25 mouse cellular contexts compared by ENCODE assay signal in the genomic region with DNA sequence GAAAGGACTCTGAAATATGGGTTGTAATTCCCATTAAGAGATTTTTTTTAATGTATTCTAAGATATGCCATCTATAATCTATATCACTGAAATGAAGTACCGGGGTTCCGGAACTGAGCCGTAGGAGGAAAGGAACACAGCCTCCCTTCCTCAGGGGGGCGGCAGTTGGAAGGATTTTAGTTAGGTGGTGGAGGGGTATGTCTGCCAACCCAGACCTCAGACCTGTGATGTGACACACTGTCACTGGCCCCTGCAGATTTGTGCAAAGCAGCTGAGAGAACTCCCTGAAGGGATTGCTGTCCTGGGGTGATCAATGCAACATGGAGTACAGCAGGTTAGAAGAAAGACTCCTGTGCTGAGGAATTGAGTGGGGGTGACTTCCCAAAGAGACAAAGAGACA.
DNase-seq lines count a peak whose midpoint lies in the region; ATAC-seq and TF ChIP-seq lines count a peak whose summit lies in the region.
"Had no signal": no experiment of that assay in that cellular context is flagged by ENCODE, and none has a peak within 500 bp of the region (broad histone marks: within the 10 kb centered on the region; RNA-seq: fewer than 3 reads in every experiment).

No protein-coding gene starts in this region.

- H3K9me3 ChIP-seq in heart, embryonic 12.5 days (replicated peaks): peaks cover 4% of the 10 kb centered on the region; the same call in 1 of the 2 replicates
- H3K9me3 ChIP-seq in hindbrain, postnatal 0 days (ENCODE audit: low read length): no peaks in the 10 kb centered on the region
- peaks cover 13% of the 10 kb centered on the region; the same call in 1 of the 2 replicates for H3K9me3 ChIP-seq in hindbrain, embryonic 12.5 days (replicated peaks)
- peaks cover 6% of the 10 kb centered on the region; the same call in 1 of the 2 replicates for H3K9me3 ChIP-seq in midbrain, embryonic 13.5 days
- H3K9me3 ChIP-seq in midbrain, postnatal 0 days (ENCODE audit: low read length): no peaks in the 10 kb centered on the region
- H3K9me3 ChIP-seq: embryonic facial prominence, embryonic 12.5 days; embryonic facial prominence, embryonic 15.5 days; heart, embryonic 15.5 days had no signal

- H3K4me3 ChIP-seq in heart, embryonic 12.5 days: no peak overlapping the region
- no peak overlapping the region for H3K4me3 ChIP-seq in hindbrain, postnatal 0 days (ENCODE audit: low read length)
- no peak overlapping the region for H3K4me3 ChIP-seq in hindbrain, embryonic 12.5 days
- no peak overlapping the region for H3K4me3 ChIP-seq in midbrain, embryonic 13.5 days (replicated peaks)
- H3K4me3 ChIP-seq in midbrain, postnatal 0 days (ENCODE audit: low read depth, low read length): no peak overlapping the region
- H3K4me3 ChIP-seq: embryonic facial prominence, embryonic 12.5 days; embryonic facial prominence, embryonic 15.5 days; forebrain, embryonic 12.5 days; heart, adult 2 months; heart, embryonic 15.5 days; hindbrain, embryonic 13.5 days had no signal

- peak; percentile 76 for DNase-seq in heart, adult 11 months
- DNase-seq in hindbrain, postnatal 0 days (ENCODE audit: low spot score): peak; percentile 7
- DNase-seq in midbrain, postnatal 0 days (ENCODE audit: low spot score): no peak
- DNase-seq: adrenal gland, adult 2 months; adrenal gland, postnatal 14 days; cerebellum, adult 11 months; cerebellum, adult 2 months; cerebellum, adult 9-11 months; cerebellum, postnatal 25 days; gastrocnemius, postnatal 25 days; heart, adult 2 months; heart, postnatal 10 days; heart, postnatal 4 days had no signal

- WGBS in heart, embryonic 12.5 days: 74% methylated on average over 4 of the region's 4 CpGs
- 68% methylated on average over 4 of the region's 4 CpGs for WGBS in hindbrain, postnatal 0 days
- 74% methylated on average over 4 of the region's 4 CpGs for WGBS in hindbrain, embryonic 12.5 days
- 74% methylated on average over 4 of the region's 4 CpGs for WGBS in midbrain, embryonic 13.5 days
- WGBS in midbrain, postnatal 0 days: 56% methylated on average over 4 of the region's 4 CpGs

- 0 out of 2 replicates have a peak, but pooled peaks cover 4% of the 10 kb centered on the region for H3K4me1 ChIP-seq in heart, embryonic 12.5 days (replicated peaks)
- H3K4me1 ChIP-seq in hindbrain, postnatal 0 days (ENCODE audit: insufficient read depth, low read length): peaks cover 5% of the 10 kb centered on the region; the same call in 1 of the 2 replicates
- H3K4me1 ChIP-seq in hindbrain, embryonic 12.5 days: peaks cover 8% of the 10 kb centered on the region
- H3K4me1 ChIP-seq in midbrain, embryonic 13.5 days (replicated peaks): peaks cover 14% of the 10 kb centered on the region
- H3K4me1 ChIP-seq in midbrain, postnatal 0 days (ENCODE audit: insufficient read depth, low read length): no peaks in the 10 kb centered on the region

- no peak for TF ChIP-seq CTCF in hindbrain, postnatal 0 days (IDR thresholded peaks at IDR 0.05; ENCODE audit: low read depth)
- no peak for TF ChIP-seq CTCF in midbrain, postnatal 0 days (IDR thresholded peaks at IDR 0.05)

- H3K4me2 ChIP-seq in heart, embryonic 12.5 days: no peak overlapping the region
- no peak overlapping the region for H3K4me2 ChIP-seq in hindbrain, postnatal 0 days (ENCODE audit: low read depth, low read length)
- no peak overlapping the region for H3K4me2 ChIP-seq in hindbrain, embryonic 12.5 days (replicated peaks)
- no peak overlapping the region for H3K4me2 ChIP-seq in midbrain, embryonic 13.5 days (replicated peaks)
- no peak overlapping the region for H3K4me2 ChIP-seq in midbrain, postnatal 0 days (ENCODE audit: low read depth, low read length, poor library complexity, severe bottlenecking)
- H3K4me2 ChIP-seq: embryonic facial prominence, embryonic 12.5 days; embryonic facial prominence, embryonic 15.5 days; forebrain, embryonic 12.5 days; heart, embryonic 11.5 days; heart, embryonic 15.5 days; hindbrain, embryonic 13.5 days had no signal

- no peak overlapping the region for H3K27ac ChIP-seq in heart, embryonic 12.5 days (ENCODE audit: poor library complexity, severe bottlenecking)
- no peak overlapping the region for H3K27ac ChIP-seq in hindbrain, postnatal 0 days
- H3K27ac ChIP-seq in hindbrain, embryonic 12.5 days: no peak overlapping the region; the same call in 1 of the 2 replicates
- H3K27ac ChIP-seq in midbrain, embryonic 13.5 days: peak overlapping the region; percentile 30; the same call in 1 of the 2 replicates
- no peak overlapping the region for H3K27ac ChIP-seq in midbrain, postnatal 0 days (ENCODE audit: low read depth, low read length)
- H3K27ac ChIP-seq: embryonic facial prominence, embryonic 12.5 days; embryonic facial prominence, embryonic 15.5 days; forebrain, embryonic 12.5 days; heart, adult 2 months; heart, embryonic 15.5 days had no signal

- ATAC-seq in heart, embryonic 12.5 days (ENCODE audit: insufficient number of reproducible peaks, low FRiP score): no peak
- no peak for ATAC-seq in hindbrain, postnatal 0 days
- no peak for ATAC-seq in hindbrain, embryonic 12.5 days (ENCODE audit: low FRiP score)
- no peak for ATAC-seq in midbrain, embryonic 13.5 days
- ATAC-seq in midbrain, postnatal 0 days (ENCODE audit: low FRiP score): no peak
- ATAC-seq: CD4-positive, CD25-positive, alpha-beta regulatory T cell, adult 4 months; forebrain, embryonic 16.5 days; intestine, postnatal 0 days had no signal

- H3K9ac ChIP-seq in heart, embryonic 12.5 days: no peak overlapping the region
- H3K9ac ChIP-seq in hindbrain, postnatal 0 days (replicated peaks; ENCODE audit: low read length): no peak overlapping the region
- no peak overlapping the region for H3K9ac ChIP-seq in hindbrain, embryonic 12.5 days
- no peak overlapping the region for H3K9ac ChIP-seq in midbrain, embryonic 13.5 days (replicated peaks)
- no peak overlapping the region for H3K9ac ChIP-seq in midbrain, postnatal 0 days (replicated peaks; ENCODE audit: low read length, poor library complexity, severe bottlenecking)
- H3K9ac ChIP-seq: embryonic facial prominence, embryonic 12.5 days; embryonic facial prominence, embryonic 15.5 days; forebrain, embryonic 12.5 days; heart, embryonic 15.5 days had no signal

- H3K27me3 ChIP-seq in heart, embryonic 12.5 days (replicated peaks): no peaks in the 10 kb centered on the region
- H3K27me3 ChIP-seq in hindbrain, postnatal 0 days (ENCODE audit: insufficient read depth, low read length): no peaks in the 10 kb centered on the region
- no peaks in the 10 kb centered on the region for H3K27me3 ChIP-seq in hindbrain, embryonic 12.5 days
- no peaks in the 10 kb centered on the region for H3K27me3 ChIP-seq in midbrain, embryonic 13.5 days
- no peaks in the 10 kb centered on the region for H3K27me3 ChIP-seq in midbrain, postnatal 0 days (ENCODE audit: insufficient read depth, low read length)
- H3K27me3 ChIP-seq: embryonic facial prominence, embryonic 12.5 days; embryonic facial prominence, embryonic 15.5 days; forebrain, embryonic 12.5 days; heart, embryonic 15.5 days; hindbrain, embryonic 13.5 days had no signal

- H3K36me3 ChIP-seq in heart, embryonic 12.5 days: no peaks in the 10 kb centered on the region
- H3K36me3 ChIP-seq in hindbrain, postnatal 0 days (ENCODE audit: insufficient read depth, low read length): no peaks in the 10 kb centered on the region
- no peaks in the 10 kb centered on the region for H3K36me3 ChIP-seq in hindbrain, embryonic 12.5 days
- no peaks in the 10 kb centered on the region for H3K36me3 ChIP-seq in midbrain, embryonic 13.5 days
- H3K36me3 ChIP-seq in midbrain, postnatal 0 days (ENCODE audit: insufficient read depth, low read length): no peaks in the 10 kb centered on the region
- H3K36me3 ChIP-seq: embryonic facial prominence, embryonic 12.5 days; embryonic facial prominence, embryonic 15.5 days; forebrain, embryonic 12.5 days; heart, embryonic 15.5 days; hindbrain, embryonic 13.5 days had no signal
